Mouse (Mus musculus) thymus, postnatal 25 days (tissue): ENCODE results near the gene Cmya5.

ENCODE experiments used
- DNase-seq: peaks from one replicate; pipeline ENCODE4 v3.0.0; 2022

The Cmya5 gene

DNA sequence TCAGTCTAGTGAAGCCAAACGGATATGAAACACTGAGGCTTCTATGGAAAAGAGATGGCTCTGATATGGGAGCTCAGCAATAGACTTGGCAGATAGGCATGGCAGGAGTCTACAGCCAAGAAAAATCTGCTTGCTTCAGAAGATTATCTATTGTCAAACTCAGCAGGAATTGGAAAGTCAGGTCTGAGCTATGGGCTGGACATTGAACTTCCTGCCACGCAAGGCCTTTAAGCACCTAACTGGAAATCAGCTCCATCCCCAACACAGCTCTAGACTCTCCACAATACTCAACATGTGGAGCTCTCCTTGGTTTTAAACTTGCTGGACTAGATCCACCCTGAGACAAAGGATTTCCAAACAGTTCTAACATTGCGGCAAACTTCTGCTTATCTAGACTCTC is 84.1 kb downstream of the Cmya5 start:
- DNase-seq, result no peak

DNA sequence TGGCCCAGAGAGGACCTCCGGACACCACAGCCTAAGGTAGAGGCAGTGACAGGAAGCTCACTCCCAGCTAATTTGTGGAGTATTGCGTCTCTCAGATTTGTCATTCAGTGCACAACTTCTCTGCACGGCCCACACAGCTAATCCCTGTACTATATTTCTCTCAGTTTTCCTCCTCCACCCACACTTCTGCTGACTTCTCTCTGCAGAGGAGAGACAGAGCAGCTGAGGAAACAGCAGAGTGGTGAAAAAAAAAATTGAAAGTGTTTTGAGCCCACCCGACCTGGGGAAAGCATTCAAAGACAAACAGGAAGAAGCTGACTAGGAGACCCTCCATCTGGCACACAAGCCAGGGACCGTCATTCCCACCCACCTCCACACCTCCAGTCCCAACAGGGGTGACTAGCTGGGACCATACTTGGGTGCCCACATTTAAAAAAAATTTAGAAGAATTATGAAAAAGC is 85.9 kb downstream of the Cmya5 start:
- no peak for DNase-seq

DNA sequence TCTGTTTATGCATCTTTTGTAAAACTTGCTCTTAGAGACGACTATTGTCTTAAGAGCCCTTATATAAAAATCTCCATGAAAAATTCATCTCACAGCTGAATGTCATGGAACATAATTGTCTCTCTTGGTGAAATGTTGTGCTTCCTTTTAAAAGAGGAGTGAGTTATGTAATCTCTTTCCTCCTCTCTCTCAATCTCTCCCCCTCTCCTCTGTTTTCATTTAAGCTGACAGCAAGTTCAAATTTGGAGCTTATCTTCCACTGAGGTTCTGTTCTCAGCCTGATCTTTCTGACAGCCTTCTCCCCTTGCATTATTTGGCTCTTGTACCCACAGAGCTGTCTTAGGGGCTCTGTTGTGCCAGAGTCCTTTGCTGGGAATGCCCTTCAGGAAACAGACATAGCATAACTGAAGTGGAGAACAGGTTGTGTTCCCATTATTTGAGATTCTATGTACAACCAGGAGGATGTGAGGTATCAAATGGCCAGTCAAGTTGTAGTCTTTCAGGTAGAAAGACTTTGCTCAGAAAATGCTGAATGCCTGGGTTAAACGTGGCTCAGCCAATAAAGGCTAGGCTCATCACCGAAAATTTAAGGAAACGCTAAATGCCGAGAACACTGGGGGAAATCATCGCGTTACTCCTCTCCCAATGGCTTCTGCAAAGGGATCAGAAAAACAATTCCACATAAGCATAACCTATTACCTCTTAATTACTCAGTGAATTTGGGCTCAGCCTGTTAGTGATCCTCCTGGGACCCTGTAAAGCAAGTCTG is 86.8 kb downstream of the Cmya5 start:
- DNase-seq, result no peak

DNA sequence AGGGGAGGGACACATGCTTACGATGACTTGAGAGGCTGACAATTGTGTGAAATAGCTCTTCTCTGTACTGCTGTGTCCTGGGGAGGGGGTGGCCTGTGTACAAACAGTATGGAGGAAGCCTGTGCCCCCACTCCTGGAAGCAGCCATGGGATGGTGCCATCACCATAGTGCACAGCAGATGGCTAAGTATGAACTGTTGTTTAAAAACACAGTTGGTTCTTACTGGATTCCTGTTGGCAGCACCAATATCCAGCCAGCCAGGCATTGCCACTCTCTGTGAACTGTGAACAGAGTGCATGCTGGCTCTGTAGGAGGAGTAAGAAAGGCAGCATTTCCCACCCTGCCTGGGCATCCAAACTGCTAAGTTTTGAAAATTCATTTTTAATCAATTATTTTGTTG is 88.4 kb downstream of the Cmya5 start:
- no peak for DNase-seq

DNA sequence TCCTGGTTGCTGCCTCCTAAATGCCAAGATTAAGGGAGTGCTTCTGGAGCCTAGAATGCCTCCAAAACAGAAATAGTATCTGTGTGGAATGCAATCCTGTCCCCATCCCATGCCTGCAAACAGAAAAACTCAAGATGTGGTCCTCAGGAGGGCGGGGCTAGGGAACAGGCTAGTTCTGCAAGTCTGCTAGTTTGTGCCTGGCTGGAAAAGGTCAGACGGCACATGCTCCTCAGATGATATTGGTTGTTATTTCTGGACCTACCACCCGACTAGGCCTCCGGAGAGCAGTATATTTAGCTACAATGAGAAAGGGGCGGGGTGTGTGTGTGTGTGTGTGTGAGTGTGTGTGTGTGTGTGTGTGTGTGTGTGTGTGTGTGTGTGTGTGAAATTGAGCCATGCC is 93.0 kb downstream of the Cmya5 start:
- DNase-seq, result no peak

DNA sequence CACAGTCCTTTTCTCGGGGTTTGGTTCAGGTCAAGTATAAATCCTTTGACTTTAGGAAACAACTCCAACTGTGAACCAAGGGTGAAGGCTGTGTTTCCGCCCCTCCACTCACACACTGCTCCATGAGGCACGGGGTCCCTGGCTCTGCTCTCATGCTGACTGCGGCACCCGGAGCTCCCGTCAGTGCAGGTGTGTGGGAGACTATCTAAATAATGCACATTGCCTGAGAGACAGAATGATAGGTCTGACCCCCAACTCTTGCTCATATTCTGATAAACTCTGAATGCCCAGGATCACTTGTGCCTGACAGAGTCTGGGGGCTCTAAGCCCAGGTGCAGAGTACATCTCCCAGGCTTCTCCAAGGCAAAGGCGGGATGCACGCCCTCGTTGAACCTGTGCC is 103.5 kb downstream of the Cmya5 start:
- no peak for DNase-seq

DNA sequence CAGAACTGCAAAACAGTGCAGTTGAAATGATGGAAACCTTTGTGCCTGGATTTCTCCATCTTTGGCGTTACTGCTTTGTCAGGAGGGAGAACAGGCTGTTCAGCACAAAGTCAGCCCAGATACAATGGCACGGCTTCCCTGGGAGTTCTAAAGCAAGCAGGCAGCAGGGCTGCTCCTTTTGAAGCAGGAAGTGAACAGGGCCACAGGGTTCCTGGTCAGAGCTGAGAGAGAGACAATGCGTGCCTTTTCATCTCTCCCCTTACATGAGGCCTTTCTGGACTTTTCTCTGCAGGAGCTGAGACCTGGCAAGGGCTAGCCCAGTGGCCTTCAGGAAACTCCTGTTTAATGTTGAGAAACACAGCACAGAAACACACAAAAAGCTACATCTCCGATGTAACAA is 108.3 kb downstream of the Cmya5 start:
- DNase-seq, result no peak

DNA sequence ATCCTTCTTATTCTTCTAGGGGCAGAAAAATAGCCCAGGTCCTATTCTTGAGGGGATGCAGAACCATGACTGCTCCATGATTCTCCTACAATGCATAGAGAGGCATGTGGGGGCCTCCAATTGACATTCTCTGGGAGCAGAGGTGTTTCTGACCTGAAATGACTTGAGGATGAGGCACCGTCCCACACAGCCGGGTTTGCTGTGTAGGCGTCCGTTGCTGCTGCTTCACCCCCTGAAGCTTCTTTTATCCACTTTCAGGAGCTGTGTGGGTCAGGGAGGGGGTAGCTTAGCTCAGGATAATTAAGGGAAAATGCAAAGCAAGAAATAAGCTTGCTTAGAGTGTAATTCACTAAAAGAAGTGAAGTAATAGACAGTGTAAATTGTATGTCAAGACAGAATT is 115.2 kb downstream of the Cmya5 start:
- DNase-seq, result no peak

DNA sequence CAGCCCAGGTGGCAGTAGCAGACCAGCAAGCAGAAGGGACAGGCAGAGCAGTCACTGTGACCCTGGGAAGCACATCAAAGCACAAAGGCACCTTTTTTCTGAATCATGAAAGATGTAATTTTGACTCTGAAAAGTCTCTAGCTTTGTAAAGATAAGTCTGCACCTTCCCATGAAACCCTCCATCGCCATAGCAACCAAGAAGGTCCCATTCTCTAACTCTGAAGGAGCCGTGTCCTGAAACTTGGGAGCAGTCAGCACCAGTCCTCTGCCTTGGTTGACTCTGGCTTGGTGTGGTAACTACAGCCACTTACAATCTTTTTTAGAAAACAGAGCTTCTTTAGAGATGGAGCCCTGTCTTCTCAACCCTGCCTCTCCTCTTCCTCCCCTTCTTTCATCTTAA is 119.7 kb downstream of the Cmya5 start:
- no peak for DNase-seq

DNA sequence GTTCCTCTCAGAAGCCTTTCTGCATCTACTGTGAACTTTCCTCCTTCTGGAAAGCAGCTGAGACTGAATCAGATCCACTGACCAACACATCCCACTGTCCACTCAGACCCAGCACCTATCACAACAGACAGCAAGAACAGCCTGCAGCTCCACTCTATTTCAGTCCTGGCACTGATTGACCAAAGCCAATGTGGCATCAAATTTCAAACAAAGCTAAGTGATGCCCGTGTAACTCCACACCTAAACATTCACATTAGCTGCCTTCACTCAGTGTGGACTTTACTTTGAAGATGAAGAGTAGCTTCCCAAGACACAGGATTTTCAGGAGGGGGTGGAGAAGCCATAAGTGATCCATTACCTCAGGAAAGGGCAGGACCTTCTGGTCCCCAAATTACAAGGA is 122.4 kb downstream of the Cmya5 start:
- no peak for DNase-seq

DNA sequence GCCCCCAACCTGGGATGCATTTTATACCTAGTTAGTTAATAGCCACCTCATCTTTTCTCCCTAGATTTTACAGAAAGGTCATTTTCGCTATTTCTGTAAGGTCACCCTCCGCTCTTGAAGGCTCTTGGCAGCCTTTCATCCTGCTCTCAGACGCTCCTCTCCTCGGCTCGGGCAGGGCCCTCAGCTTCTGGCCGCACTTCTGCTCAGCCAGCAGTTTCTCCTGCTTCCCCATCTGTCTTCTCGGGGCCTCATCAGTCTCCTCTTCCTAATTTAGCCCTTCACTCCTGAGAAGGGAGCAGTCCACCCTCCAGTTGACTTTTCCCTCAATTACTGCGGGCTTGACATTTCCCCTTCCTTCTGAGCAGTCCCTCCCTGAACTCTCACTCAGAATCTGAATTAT is 131.6 kb downstream of the Cmya5 start:
- DNase-seq, result no peak

DNA sequence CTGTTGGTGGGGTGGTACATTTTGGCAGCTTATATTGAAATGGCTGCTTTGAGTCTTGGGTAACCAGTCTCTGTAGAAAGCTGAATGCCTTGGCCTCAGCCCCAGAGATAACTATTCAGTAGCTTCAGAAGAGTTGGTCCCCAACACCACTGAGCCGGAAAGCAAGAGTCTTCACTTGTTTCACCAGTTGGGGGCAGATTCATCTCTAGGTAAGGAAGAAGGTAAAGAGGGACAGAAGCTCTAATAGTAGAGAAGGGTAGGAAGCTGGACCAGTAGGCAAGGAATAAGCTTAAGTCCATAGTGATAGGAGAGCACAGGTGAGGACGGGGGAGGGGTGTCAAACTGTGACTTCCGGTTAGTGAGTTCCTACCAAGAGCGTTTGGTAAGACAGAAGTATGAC is 133.2 kb downstream of the Cmya5 start:
- DNase-seq, result no peak

DNA sequence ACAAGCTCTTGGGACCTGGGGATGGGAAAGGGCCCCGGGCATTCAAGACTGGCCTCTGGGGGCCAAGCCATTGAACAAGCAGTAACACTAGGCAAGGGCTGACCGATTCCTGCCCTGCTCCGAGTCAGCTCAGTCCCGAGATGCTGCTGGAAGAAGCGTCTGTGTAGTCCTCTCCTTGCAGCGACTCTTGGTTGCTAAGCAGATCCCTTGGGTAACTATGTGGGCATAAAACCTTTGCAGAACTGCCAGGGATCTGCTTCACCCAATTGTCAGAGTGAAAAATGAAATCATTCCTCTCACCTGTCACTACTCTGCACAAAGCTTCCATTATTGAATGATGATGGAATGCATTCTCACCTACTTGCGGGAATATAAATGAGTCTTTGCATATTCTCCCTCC is 134.0 kb downstream of the Cmya5 start:
- no peak for DNase-seq

DNA sequence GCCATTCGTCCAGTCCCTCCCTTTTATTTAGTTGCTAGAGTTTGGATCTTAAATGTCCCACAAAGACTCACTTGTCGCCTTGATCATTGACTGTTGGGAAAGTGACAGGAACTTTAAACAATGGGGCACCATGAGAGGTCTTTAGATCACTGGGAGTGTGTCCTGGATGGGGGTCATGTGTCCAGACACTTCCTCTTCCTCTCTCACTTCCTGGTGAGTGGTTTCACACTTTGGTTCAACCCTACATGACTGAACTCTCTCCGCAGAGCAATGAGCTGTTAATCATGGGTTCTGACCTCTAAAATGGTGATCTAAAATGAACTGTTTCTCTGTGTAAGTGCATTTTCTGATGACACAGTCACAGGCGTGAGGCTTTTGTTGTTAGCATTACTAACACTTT is 137.4 kb downstream of the Cmya5 start:
- DNase-seq, result no peak

DNA sequence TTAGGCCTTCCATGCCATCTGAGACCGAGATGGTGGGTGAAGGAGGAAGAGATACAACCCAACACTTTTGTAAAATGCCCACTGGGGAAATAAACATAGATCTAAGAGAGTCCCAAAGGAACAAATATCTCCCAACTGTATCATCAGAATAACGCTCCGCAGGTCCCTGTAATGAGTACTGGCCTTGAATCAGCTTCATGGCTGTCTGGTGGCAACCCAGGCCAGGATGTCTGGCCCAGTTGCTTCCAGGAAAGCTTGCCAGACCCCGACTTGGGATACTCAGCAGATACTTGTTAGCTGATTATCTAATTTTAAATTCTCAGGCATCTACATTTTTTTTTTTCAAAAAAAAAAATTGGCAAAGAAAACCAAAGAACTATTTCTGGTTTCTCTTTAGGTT is 138.2 kb downstream of the Cmya5 start:
- DNase-seq, result no peak

DNA sequence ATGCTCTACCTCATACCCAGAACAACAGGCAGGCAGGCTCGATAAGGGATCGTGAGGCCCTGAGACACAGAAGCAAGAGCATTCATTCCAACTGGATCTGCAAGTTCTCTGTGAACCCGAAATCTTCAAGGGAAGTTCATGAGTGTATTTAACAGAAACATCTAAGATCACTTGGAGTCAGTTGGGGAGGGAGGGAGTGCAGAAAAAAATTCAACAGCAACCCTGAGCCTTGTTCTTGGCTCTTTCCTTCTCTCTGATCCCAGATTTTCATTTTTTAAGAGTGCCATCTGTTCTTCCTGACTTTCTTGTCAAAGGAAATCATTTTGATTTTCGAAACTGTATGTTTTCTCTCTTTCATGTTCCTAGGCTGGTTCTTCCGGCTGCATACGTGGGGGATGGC is 140.5 kb downstream of the Cmya5 start:
- DNase-seq, result no peak

DNA sequence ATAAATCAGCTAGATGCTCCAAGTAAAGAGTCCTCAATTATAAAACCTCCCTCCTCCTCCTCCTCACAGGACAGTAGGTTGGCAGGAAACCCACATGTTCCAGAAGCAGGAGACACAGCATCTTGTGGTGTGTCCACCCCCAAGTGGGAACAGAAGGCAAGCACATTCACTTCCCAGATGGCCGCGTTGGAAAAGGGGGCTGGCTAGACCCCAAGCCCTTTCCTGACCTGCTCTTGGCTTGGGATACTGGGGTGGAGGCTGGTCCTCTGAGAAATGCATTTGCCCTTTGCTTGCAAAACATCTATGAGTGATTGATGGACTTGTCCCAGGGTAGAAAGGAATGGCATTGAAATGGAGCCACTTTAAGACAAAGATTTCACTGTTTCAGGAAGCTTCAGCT is 142.1 kb downstream of the Cmya5 start:
- no peak for DNase-seq

DNA sequence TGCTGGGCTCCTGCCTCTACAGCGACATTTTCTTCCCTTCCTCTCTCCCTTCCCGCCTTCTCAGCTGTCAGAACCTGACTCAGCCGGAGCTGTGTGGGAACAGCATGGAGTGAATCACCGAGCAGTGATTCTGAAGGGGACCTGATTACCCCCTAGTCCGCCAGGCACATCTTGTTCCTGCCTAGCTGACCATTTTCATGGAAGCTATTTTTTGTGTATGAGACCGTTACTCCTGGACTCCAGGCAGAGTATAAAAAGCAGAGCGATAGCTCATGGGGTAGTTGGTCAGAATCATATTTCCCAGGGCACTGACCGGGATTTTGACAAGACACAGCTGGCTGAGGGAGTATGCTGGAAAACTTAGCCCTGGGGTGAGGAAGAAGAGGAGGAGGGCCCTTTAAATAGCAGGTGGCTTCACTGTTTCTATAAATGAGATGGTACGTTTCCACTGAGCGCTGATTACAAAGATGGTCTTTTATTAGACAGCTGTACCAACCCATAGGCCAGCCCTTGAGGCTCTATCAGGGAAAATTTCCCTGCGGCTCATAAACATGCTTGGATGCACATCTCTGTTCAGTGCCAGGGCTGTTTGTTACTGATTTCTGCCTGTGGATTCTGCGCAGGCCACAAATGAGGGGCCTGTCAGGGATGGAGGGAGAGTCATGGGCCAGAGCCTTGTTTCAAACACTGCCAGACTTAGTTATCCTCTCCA is 143.7 kb downstream of the Cmya5 start:
- no peak for DNase-seq

DNA sequence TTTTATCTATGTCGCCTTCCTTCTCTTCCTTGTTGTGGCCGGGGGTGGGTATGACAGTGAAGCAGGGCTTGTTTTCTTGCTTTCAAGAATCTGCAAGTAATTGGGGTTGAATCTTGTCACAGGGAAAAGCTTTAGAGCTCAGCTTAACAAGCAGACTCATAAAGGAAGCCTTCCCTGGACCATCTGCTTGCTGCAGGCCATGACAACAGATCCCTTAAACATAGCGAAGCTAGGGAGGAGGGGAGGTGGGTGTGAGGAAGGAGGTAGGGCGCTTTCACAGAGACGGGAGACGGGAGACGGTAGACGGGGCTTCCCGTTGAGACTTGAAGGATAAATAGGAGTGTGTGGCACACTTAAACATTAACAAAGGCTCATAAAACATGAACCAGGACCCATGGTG is 144.7 kb downstream of the Cmya5 start:
- DNase-seq, result no peak

DNA sequence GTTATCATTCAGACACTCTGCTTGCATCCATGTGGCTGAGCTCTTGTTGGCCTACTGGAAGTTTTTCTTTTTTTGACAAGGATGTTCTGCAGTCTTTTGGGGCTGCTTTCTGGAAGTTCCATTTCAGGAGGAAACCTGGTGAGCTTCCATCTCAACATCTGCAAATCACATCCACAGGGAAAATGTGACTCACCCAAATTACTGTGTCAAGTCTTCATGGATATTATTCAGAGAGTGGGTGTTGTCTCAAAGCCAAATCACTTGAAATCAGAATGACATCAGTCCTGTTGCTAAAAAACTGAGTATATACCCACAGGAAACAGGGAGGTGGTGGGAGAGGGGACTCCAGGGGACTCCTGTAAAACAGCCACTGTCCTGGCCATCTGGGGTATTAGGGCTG is 149.8 kb downstream of the Cmya5 start:
- no peak for DNase-seq

DNA sequence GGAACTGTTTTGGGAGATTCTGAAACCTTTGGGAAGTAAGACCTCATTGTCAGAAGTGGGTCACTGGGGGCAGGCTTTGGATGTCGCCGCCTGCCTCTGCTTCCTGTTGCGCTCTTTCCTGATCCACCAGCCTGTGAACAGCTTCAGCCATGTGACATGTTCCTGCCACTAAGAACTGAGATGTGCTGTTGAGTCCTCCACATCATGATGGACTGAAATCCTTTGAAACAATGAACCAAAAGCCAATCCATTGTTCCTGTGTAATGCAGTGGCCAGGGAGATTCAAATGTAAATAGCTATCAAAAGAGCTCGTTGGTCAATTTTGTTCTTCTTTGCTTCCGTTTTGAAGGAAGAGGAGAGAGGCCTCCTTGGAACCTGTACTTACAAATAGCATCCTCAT is 151.7 kb downstream of the Cmya5 start:
- no peak for DNase-seq
